Mouse (Mus musculus) heart, embryonic 10.5 days (tissue): Measurements from ENCODE around the gene Olfr827. TPM values are rescaled to one million over a fixed set of nuclear protein-coding genes. Genes with fewer than 3 reads are reported as not detected.

Experiments used
- polyA plus RNA-seq: library from polyadenylated mRNA; unstranded; fragments of >200 nt; fragmentation: Nextera tagmentation; extraction: Ambion mirVana; gene quantifications from 2 replicates; pipeline ENCODE4 v1.2.1, GENCODE M21; 2016

The Olfr827 gene
- polyA plus RNA-seq, 1 experiment from 2014 or later, result not detected

Other genes with a start within 250 kb of the Olfr827 start
- not detected in 2 replicates for gene Olfr819, start 247.1 kb downstream of the Olfr827 start, polyA plus RNA-seq
- gene Olfr247, start 238.3 kb downstream of the Olfr827 start, polyA plus RNA-seq, result not detected in 2 replicates
- not detected in 2 replicates for gene Gm10310, start 229.3 kb downstream of the Olfr827 start, polyA plus RNA-seq
- not detected in 2 replicates for gene Olfr820, start 201.8 kb downstream of the Olfr827 start, polyA plus RNA-seq
- not detected in 2 replicates for gene Olfr821, start 184.1 kb downstream of the Olfr827 start, polyA plus RNA-seq
- gene Olfr822, start 143.2 kb downstream of the Olfr827 start, polyA plus RNA-seq, result not detected in 2 replicates
- not detected in 2 replicates for gene Olfr823, start 99.0 kb downstream of the Olfr827 start, polyA plus RNA-seq
- not detected in 2 replicates for gene Olfr824, start 84.4 kb downstream of the Olfr827 start, polyA plus RNA-seq
- gene Olfr825, start 47.6 kb downstream of the Olfr827 start, polyA plus RNA-seq, result not detected in 2 replicates
- not detected in 2 replicates for gene Olfr826, start 30.2 kb downstream of the Olfr827 start, polyA plus RNA-seq
- gene Neurod4, start 65.8 kb upstream of the Olfr827 start, polyA plus RNA-seq, result 0.06 and 0.28 TPM in 2 replicates
- gene Tespa1, start 108.5 kb upstream of the Olfr827 start, polyA plus RNA-seq, result 0.23 TPM in 1 of 2 replicates, not detected in the other
- gene Vmn2r84, start 179.9 kb upstream of the Olfr827 start, polyA plus RNA-seq, result not detected in 2 replicates
- not detected in 2 replicates for gene Vmn2r85, start 215.3 kb upstream of the Olfr827 start, polyA plus RNA-seq
- not detected in 2 replicates for gene Vmn2r86, start 241.6 kb upstream of the Olfr827 start, polyA plus RNA-seq